Mouse (Mus musculus) lung, adult 2 months (tissue): Measurements from ENCODE around the gene Mob3c. TPM values are rescaled to one million over a fixed set of nuclear protein-coding genes. Genes with fewer than 3 reads are reported as not detected.

ENCODE experiments used
- DNase-seq: peaks from one replicate; pipeline ENCODE4 v3.0.0; 2022
- H3K4me1 ChIP-seq: fragments of 200-500 bp; 2 replicates; pipeline ENCODE4 v1.6.1; 2011; ENCODE audit warnings: low read length; ENCODE audit not compliant: control insufficient read depth, insufficient read depth
- H3K4me3 ChIP-seq: fragments of 200-500 bp; replicated peaks from 2 replicates; pipeline ENCODE3; 2011; ENCODE audit warnings: low read depth, mild to moderate bottlenecking, control low read depth, low read length; ENCODE audit errors: extremely low read depth
- CTCF ChIP-seq: fragments of 200-500 bp; IDR thresholded peaks from 2 replicates; pipeline ENCODE4 v1.5.1; 2011; ENCODE audit warnings: mild to moderate bottlenecking, low read length, control low read depth; ENCODE audit not compliant: insufficient read depth
- POLR2A ChIP-seq: fragments of 200-500 bp; IDR thresholded peaks from 2 replicates; pipeline ENCODE4 v1.6.1; 2011; ENCODE audit warnings: low read depth, mild to moderate bottlenecking, control low read depth, low read length, borderline replicate concordance; ENCODE audit errors: extremely low read depth
- WGBS: fragments of 180-500 bp; shearing (Covaris S2); methylation state at CpG from one replicate; pipeline ENCODE4 v1.1.7; 2018; 5-methylcytosine and 5-hydroxymethylcytosine counted together
- polyA plus RNA-seq: library from polyadenylated mRNA; depleted of rRNA; stranded (reverse); fragments of >200 nt; gene quantifications from 2 replicates; pipeline ENCODE4 v1.2.3, GENCODE M21; 2012

The Mob3c gene
- polyA plus RNA-seq, 1 experiment = 27.9 TPM

DNA sequence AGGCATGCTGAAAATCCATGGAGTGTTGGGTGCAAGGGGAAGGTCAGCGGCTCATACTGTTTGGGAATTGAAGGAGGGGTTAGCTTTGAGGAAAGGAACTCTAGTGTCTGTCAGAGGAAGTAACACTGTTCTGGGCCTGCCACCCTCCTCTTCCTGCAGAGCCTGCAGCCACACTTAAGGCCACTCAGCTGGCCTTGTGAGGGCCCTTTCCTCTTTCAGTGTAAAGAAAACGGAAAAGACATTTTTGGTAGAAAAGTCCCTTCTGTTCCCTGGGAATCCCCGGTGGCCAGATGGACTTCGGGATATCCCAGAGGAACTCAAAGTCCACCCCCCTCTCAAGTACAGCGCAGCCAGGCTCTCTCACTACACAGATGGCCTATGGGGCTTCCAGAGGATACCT is 2.6 kb downstream of the Mob3c start:
- WGBS = 32% methylated on average over 5 of the region's 5 CpGs
- no peak for TF ChIP-seq POLR2A
- TF ChIP-seq CTCF = no peak
- H3K4me3 ChIP-seq = no peak overlapping the region
- H3K4me1 ChIP-seq = peaks cover 17% of the 10 kb centered on the region
- no peak for DNase-seq

DNA sequence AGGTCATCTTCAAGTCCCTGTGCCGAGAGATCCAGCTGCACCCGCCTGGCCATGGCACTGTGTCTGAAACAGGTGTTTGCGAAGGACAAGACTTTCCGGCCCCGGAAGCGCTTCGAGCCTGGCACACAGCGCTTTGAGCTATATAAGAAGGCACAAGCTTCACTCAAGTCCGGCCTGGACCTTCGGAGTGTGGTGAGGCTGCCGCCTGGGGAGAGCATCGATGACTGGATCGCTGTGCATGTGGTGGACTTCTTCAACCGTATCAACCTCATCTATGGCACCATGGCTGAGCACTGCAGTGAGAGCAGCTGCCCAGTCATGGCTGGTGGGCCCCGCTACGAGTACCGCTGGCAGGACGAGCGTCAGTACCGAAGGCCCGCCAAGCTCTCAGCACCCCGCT is 3.3 kb downstream of the Mob3c start:
- 96% methylated on average over 22 of the region's 22 CpGs for WGBS
- TF ChIP-seq CTCF (no peak), POLR2A (no peak)
- Histone ChIP-seq H3K4me3 (no peak overlapping the region), H3K4me1 (peaks cover 17% of the 10 kb centered on the region)
- no peak for DNase-seq

DNA sequence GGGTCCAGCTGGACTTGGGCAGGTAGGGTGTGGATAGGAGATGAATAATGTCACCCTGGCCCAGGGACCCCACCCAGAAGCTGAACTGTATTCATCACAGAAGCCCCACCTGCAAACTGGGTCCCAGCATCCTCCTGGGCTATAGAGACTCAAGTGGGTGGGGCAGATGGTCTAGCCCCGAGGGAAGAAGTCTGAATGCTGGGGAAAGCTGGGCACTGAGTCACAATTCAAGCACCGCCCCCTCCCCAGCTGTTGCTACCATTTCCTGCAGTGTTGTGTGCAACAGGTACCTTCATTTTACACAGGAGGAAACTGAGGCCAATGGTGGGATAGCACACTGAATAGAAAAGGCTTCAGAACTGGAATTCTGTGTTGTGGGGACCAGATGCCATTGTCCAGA is 4.1 kb downstream of the Mob3c start:
- Histone ChIP-seq H3K4me1 (peaks cover 17% of the 10 kb centered on the region), H3K4me3 (no peak overlapping the region)
- DNase-seq = no peak
- no peak for TF ChIP-seq POLR2A
- no peak for TF ChIP-seq CTCF
- whole genome bisulfite sequencing = 57% methylated on average over 2 of the region's 2 CpGs

DNA sequence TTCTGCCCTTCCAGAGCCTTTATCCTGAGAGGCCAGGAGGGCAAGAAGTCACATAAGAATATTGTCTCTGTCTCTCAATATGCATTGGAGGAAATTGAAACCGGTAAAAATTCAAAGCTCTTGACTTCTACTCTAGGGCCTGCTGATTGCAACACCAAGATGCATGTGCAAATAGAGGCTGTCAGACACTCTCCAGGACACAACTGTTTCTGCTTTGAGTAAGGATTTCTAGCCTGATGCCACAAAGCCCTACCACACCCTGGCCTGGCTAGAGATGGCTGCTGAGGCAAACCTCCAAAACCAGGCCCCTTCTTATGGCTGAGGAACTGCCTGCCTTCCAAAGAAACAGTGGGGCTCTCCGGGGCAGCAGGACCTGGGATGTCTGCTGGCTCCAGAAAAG is 7.7 kb downstream of the Mob3c start:
- DNase-seq = peak; percentile 32
- Histone ChIP-seq H3K4me3 (no peak overlapping the region), H3K4me1 (peaks cover 11% of the 10 kb centered on the region)
- TF ChIP-seq CTCF (no peak), POLR2A (no peak)
- WGBS = 52% methylated on average over 2 of the region's 2 CpGs

GRCm38 (mm10) chr4:115838196-115838595 is 10.3 kb downstream of the Mob3c start:
- TF ChIP-seq CTCF (no peak), POLR2A (no peak)
- no peak for DNase-seq
- Histone ChIP-seq H3K4me3 (peak overlapping the region; percentile 39), H3K4me1 (peaks cover 5% of the 10 kb centered on the region)
- WGBS = 30% methylated on average over 4 of the region's 4 CpGs

DNA sequence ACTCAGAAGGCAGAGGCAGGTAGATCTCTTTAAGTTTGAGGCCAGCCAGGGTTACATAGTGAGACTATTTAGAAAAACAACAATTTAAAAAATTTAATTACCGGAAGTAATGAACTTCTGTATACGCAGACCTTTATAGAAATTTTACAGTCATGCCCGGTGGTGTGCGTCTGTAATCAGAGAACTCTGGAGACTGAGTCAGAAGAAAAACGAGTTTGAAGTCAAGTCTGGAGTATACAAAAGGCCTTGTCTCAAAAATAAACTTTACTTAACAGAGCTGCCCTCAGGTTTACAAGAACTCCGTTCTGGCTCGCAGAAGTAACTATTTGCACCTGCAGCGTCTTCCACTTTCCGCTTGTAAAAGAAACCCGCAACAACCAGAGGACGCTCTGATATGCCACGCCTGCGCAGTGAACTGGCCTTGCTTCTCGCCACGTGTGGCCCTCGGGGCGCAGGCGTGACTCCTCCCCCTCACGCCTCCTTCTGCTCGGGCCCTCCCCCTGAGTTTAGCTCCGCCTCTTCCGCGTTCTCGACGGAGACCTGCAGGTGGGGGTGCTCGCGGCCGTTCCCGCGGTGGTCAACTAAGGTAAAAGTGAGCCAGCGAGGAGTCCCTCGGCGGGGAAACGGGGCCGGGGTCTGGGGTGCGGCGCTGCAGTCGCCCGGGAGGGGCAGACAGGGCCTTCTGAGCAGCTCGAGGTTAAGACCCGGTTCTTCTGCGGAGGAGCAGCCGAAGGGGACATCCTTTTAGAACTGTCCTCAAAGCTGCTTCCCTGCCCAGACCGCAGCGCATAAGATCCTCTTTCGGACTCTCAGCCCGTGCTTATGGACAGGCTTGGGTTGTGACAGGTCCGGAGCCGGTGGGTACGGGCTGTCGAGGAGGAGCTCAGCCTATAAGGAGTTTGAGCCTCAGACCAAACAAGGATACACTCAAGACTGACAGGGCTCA is 11.1 kb downstream of the Mob3c start, which contains the start of gene Mknk1:
Gene Mknk1, plus strand, starts transcription at position 503 of the 946 bp plus-strand sequence.
- DNase-seq = peak; percentile 90
- under 1% methylated on average over 51 of the region's 51 CpGs for WGBS
- Histone ChIP-seq H3K4me1 (peaks cover 5% of the 10 kb centered on the region), H3K4me3 (peak within 1 kb of the TSS; percentile 93)
- TF ChIP-seq CTCF = no peak
- peak; percentile 79; the same call in 1 of the 2 replicates for TF ChIP-seq POLR2A

GRCm38 (mm10) chr4:115839956-115840355 is 12.1 kb downstream of the Mob3c start:
- DNase-seq = no peak
- TF ChIP-seq POLR2A (no peak), CTCF (no peak)
- Histone ChIP-seq H3K4me1 (peaks cover 5% of the 10 kb centered on the region), H3K4me3 (peak overlapping the region; percentile 93)
- 35% methylated on average over 4 of the region's 4 CpGs for WGBS

- Histone ChIP-seq H3K4me1 (peaks cover 5% of the 10 kb centered on the region), H3K4me3 (no peak overlapping the region)
- no peak for TF ChIP-seq CTCF
- TF ChIP-seq POLR2A = no peak
- WGBS = 85% methylated on average over 4 of the region's 4 CpGs
- no peak for DNase-seq
Observed at GRCm38 (mm10) chr4:115840842-115841241, 12.9 kb downstream of the Mob3c start.

DNA sequence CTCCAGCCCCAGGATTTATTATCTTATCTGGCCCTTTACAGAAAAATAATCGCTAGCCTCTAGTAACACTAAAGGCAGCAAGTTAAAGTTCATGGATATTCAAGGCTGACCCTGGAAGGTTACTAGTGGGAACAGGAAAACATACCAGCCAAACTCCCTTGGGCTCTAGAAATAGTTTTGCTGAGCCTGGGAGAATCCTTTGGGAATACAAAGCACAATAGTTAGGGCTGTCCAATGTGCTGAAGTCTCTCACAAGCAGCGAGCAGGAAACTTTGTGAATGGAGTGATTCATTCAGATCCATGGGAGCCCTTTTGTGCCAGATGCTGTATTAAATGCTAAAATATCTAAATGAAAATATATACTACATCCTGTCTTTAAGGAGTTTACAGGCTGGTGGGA is 18.8 kb downstream of the Mob3c start:
- TF ChIP-seq POLR2A (no peak), CTCF (no peak)
- H3K4me1 ChIP-seq = peaks cover 8% of the 10 kb centered on the region
- 61% methylated on average over 2 of the region's 2 CpGs for WGBS
- no peak for DNase-seq
- H3K4me3 ChIP-seq = no peak overlapping the region

DNA sequence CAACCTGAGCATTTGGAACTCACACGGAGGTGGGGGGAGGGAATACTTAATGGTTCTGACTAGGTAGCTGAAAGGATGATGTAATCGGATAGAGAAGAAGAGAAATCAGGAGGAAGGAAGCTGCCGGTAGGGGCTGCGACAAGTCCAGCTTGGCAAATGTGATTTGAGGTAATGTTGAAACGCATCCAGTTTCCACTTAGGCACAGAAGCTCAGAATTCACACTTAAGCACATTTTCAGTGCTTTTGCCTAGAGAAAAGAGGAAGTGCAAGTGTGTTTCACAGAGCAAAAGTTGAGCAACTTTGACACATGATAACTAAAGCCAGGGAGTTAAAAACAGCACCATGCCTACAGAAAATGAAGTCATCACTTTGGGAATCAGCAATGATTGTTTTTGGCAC is 19.5 kb downstream of the Mob3c start:
- DNase-seq = no peak
- WGBS = 27% methylated on average over 5 of the region's 5 CpGs
- no peak for TF ChIP-seq CTCF
- TF ChIP-seq POLR2A = no peak

More for the DNA sequence above, 19.5 kb downstream of the Mob3c start:
- H3K4me1 ChIP-seq = peaks cover 8% of the 10 kb centered on the region
- H3K4me3 ChIP-seq = no peak overlapping the region
